Mouse (Mus musculus): ENCODE results near the gene Adcy9.
"Not testable (repeated sequence)": the region's sequence is repeated elsewhere in the genome, so short reads cannot be mapped to it uniquely, and the experiment has no call there.

The Adcy9 gene

GRCm38 (mm10) chr16:4382406-4382805 is 37.9 kb downstream of the Adcy9 start:
- DNase-seq (ENCODE audit: low read depth, low spot score) = no peak

- peak; percentile 28 for DNase-seq (ENCODE audit: low read depth, low spot score)
Measured at GRCm38 (mm10) chr16:4381487-4381886, 38.8 kb downstream of the Adcy9 start.

GRCm38 (mm10) chr16:4378788-4379187 is 41.5 kb downstream of the Adcy9 start:
- DNase-seq (ENCODE audit: low read depth, low spot score) = no peak

GRCm38 (mm10) chr16:4377556-4377955 is 42.7 kb downstream of the Adcy9 start:
- DNase-seq (ENCODE audit: low read depth, low spot score) = no peak

GRCm38 (mm10) chr16:4374780-4375380 is 45.4 kb downstream of the Adcy9 start:
- DNase-seq (ENCODE audit: low read depth, low spot score) = no peak

GRCm38 (mm10) chr16:4374270-4374669 is 46.0 kb downstream of the Adcy9 start:
- no peak for DNase-seq (ENCODE audit: low read depth, low spot score)

GRCm38 (mm10) chr16:4371039-4371438 is 49.3 kb downstream of the Adcy9 start:
- no peak for DNase-seq (ENCODE audit: low read depth, low spot score)

GRCm38 (mm10) chr16:4370141-4370541 is 50.2 kb downstream of the Adcy9 start:
- DNase-seq (ENCODE audit: low read depth, low spot score) = no peak

GRCm38 (mm10) chr16:4367930-4368329 is 52.4 kb downstream of the Adcy9 start:
- no peak for DNase-seq (ENCODE audit: low read depth, low spot score)

- DNase-seq (ENCODE audit: low read depth, low spot score) = no peak
Measured at GRCm38 (mm10) chr16:4367291-4367690, 53.0 kb downstream of the Adcy9 start.

GRCm38 (mm10) chr16:4366671-4367070 is 53.6 kb downstream of the Adcy9 start:
- no peak for DNase-seq (ENCODE audit: low read depth, low spot score)

GRCm38 (mm10) chr16:4363341-4364116 is 56.8 kb downstream of the Adcy9 start:
- DNase-seq (ENCODE audit: low read depth, low spot score) = no peak

- DNase-seq (ENCODE audit: low read depth, low spot score) = peak; percentile 44
Measured at GRCm38 (mm10) chr16:4355260-4356043, 64.8 kb downstream of the Adcy9 start.

GRCm38 (mm10) chr16:4342579-4342978 is 77.7 kb downstream of the Adcy9 start:
- no peak for DNase-seq (ENCODE audit: low read depth, low spot score)

GRCm38 (mm10) chr16:4341316-4342062 is 78.8 kb downstream of the Adcy9 start:
- peak; percentile 17 for DNase-seq (ENCODE audit: low read depth, low spot score)

- DNase-seq (ENCODE audit: low read depth, low spot score) = not testable (repeated sequence)
Measured at GRCm38 (mm10) chr16:4339216-4339615, 81.1 kb downstream of the Adcy9 start.

GRCm38 (mm10) chr16:4337269-4337668 is 83.0 kb downstream of the Adcy9 start:
- no peak for DNase-seq (ENCODE audit: low read depth, low spot score)

GRCm38 (mm10) chr16:4333788-4334187 is 86.5 kb downstream of the Adcy9 start:
- no peak for DNase-seq (ENCODE audit: low read depth, low spot score)

GRCm38 (mm10) chr16:4333371-4333770 is 86.9 kb downstream of the Adcy9 start:
- no peak for DNase-seq (ENCODE audit: low read depth, low spot score)

- DNase-seq (ENCODE audit: low read depth, low spot score) = no peak
Measured at GRCm38 (mm10) chr16:4327081-4327480, 93.2 kb downstream of the Adcy9 start.

GRCm38 (mm10) chr16:4325801-4326200 is 94.5 kb downstream of the Adcy9 start:
- DNase-seq (ENCODE audit: low read depth, low spot score) = no peak

- DNase-seq (ENCODE audit: low read depth, low spot score) = no peak
Measured at GRCm38 (mm10) chr16:4324967-4325366, 95.3 kb downstream of the Adcy9 start.
